Mouse (Mus musculus) ZHBTc4 (cell line): ENCODE data around the gene Epx.
A peak's percentile ranks its signal among the peaks of the same experiment; 100 is the strongest.

Experiments used
- DNase-seq: peaks from one replicate; pipeline ENCODE4 v3.0.0-alpha.2; 2011; ENCODE audit warnings: low read depth, low spot score

Epx gene

GRCm38 (mm10) chr11:87840676-87841075 is 34.7 kb downstream of the Epx start:
- DNase-seq, result no peak

- DNase-seq, result no peak
Observed at GRCm38 (mm10) chr11:87828239-87828900, 47.0 kb downstream of the Epx start, which contains the start of gene Lpo. Lpo (minus strand) TSS chr11:87828289.

- no peak for DNase-seq
Observed at GRCm38 (mm10) chr11:87821502-87821901, 53.8 kb downstream of the Epx start.

GRCm38 (mm10) chr11:87817443-87817773 is 57.9 kb downstream of the Epx start:
- peak; percentile 84 for DNase-seq

- no peak for DNase-seq
Observed at GRCm38 (mm10) chr11:87816707-87817442, 58.5 kb downstream of the Epx start.

GRCm38 (mm10) chr11:87814831-87815230 is 60.5 kb downstream of the Epx start:
- DNase-seq, result no peak
